Mouse (Mus musculus): ENCODE measurements around the gene Fgd5. TPM values are rescaled to one million over a fixed set of nuclear protein-coding genes. Genes with fewer than 3 reads are reported as not detected.
"Not testable (repeated sequence)": the region's sequence is repeated elsewhere in the genome, so short reads cannot be mapped to it uniquely, and the experiment has no call there.

Fgd5 gene
- polyA plus RNA-seq (2015; fragmentation: Nextera tagmentation; extraction: Ambion mirVana): 6.7 and 7.0 TPM in 2 replicates

- no peak within 1 kb of the TSS for H3K27ac ChIP-seq
- peaks cover 32% of the 10 kb centered on the region for H3K27me3 ChIP-seq (replicated peaks)
- peak within 1 kb of the TSS; percentile 96 for H3K4me2 ChIP-seq (replicated peaks)
- H3K9me3 ChIP-seq: no peaks in the 10 kb centered on the region
- H3K4me1 ChIP-seq (replicated peaks): peaks cover 8% of the 10 kb centered on the region; the same call in 1 of the 2 replicates
- under 1% methylated on average over 61 of the region's 62 CpGs for WGBS
- ATAC-seq: peak; percentile 87
- peak within 1 kb of the TSS; percentile 46 for H3K9ac ChIP-seq
- no peaks in the 10 kb centered on the region for H3K36me3 ChIP-seq
- H3K4me3 ChIP-seq (replicated peaks): peak within 1 kb of the TSS; percentile 49
Observed at GRCm38 (mm10) chr6:91978371-91979300, at the start of gene Fgd5. Gene Fgd5 (plus strand): TSS chr6:91978878.

- Histone ChIP-seq H3K27ac (no peak overlapping the region), H3K4me3 (replicated peaks) (no peak overlapping the region), H3K4me1 (replicated peaks) (no peaks in the 10 kb centered on the region), H3K9me3 (no peaks in the 10 kb centered on the region), H3K27me3 (replicated peaks) (no peaks in the 10 kb centered on the region), H3K36me3 (no peaks in the 10 kb centered on the region), H3K4me2 (replicated peaks) (no peak overlapping the region), H3K9ac (no peak overlapping the region)
- no peak for ATAC-seq
- 60% methylated on average over 5 of the region's 5 CpGs for WGBS
Observed at GRCm38 (mm10) chr6:91931231-91931630, 47.4 kb upstream of the Fgd5 start.

DNA sequence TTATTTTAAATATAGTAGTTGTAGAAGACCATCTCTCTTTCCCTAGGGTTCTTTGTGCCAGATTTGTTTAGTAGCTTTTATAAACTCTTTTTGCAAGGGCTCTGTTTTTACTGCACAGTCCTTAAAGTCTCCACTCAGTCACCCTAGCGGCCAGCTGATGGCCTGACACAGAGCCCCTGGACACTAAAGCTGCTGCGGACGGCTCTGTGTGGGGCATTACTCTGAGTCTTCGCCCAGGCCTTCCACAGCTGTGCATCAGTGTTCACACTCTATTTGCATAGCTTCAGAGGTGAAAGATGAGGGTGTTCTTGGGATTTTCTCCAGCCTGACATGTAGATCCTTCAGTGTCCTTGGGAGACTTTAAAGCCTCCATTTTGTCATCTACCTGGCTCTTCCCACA, 40.2 kb upstream of the Fgd5 start:
- Histone ChIP-seq H3K4me1 (replicated peaks) (no peaks in the 10 kb centered on the region), H3K4me3 (replicated peaks) (no peak overlapping the region), H3K27me3 (replicated peaks) (no peaks in the 10 kb centered on the region), H3K9me3 (no peaks in the 10 kb centered on the region), H3K27ac (no peak overlapping the region), H3K36me3 (no peaks in the 10 kb centered on the region), H3K4me2 (replicated peaks) (no peak overlapping the region), H3K9ac (no peak overlapping the region)
- ATAC-seq: no peak
- 44% methylated on average over 4 of the region's 4 CpGs for WGBS

- H3K36me3 ChIP-seq: no peaks in the 10 kb centered on the region
- H3K4me2 ChIP-seq (replicated peaks): no peak overlapping the region
- no peak overlapping the region for H3K4me3 ChIP-seq (replicated peaks)
- H3K27me3 ChIP-seq (replicated peaks): no peaks in the 10 kb centered on the region
- no peak for ATAC-seq
- no peak overlapping the region for H3K27ac ChIP-seq
- no peaks in the 10 kb centered on the region for H3K9me3 ChIP-seq
- H3K9ac ChIP-seq: no peak overlapping the region
- H3K4me1 ChIP-seq (replicated peaks): no peaks in the 10 kb centered on the region
- WGBS: 68% methylated on average over 2 of the region's 2 CpGs
Observed at GRCm38 (mm10) chr6:91948426-91948825, 30.3 kb upstream of the Fgd5 start.

- not testable (repeated sequence) for H3K9me3 ChIP-seq; H3K4me2 ChIP-seq (replicated peaks); H3K4me1 ChIP-seq (replicated peaks); H3K27ac ChIP-seq; H3K9ac ChIP-seq; H3K4me3 ChIP-seq (replicated peaks); H3K36me3 ChIP-seq; H3K27me3 ChIP-seq (replicated peaks)
- ATAC-seq: peak; percentile 68
- WGBS: 15% methylated on average over 2 of the region's 8 CpGs
Observed at GRCm38 (mm10) chr6:91958015-91958414, 20.7 kb upstream of the Fgd5 start.

- Histone ChIP-seq H3K4me3 (replicated peaks) (no peak overlapping the region), H3K9me3 (no peaks in the 10 kb centered on the region), H3K9ac (no peak overlapping the region), H3K27ac (peak overlapping the region; percentile 42), H3K27me3 (replicated peaks) (no peaks in the 10 kb centered on the region), H3K4me2 (replicated peaks) (peak overlapping the region; percentile 40), H3K4me1 (replicated peaks) (0 out of 2 replicates have a peak, but pooled peaks cover 7% of the 10 kb centered on the region), H3K36me3 (no peaks in the 10 kb centered on the region)
- WGBS: 19% methylated on average over 8 of the region's 8 CpGs
- ATAC-seq: peak; percentile 57
Observed at GRCm38 (mm10) chr6:91960028-91960811, 18.5 kb upstream of the Fgd5 start.

DNA sequence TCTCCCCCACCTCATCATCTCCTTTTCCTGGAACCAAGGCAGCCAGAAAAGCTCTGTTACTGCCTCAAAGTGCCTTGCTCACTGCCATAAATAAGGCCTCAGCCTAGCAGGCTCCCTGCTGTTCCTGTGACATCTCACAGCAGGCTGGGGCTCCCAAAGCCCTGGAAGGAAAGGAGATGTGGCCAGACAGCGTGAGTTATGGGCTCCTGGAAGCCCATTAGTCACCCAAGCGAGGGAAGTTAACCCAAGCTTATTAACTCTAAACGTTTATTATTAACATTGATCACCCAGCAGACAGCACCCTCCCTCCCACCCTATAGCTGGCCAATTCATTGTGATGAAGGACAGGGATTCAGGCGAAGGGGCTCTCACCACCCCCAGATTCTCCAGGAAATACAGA, 15.2 kb upstream of the Fgd5 start:
- Histone ChIP-seq H3K4me2 (replicated peaks) (no peak overlapping the region), H3K9ac (no peak overlapping the region), H3K4me3 (replicated peaks) (no peak overlapping the region), H3K36me3 (no peaks in the 10 kb centered on the region), H3K4me1 (replicated peaks) (0 out of 2 replicates have a peak, but pooled peaks cover 7% of the 10 kb centered on the region), H3K27me3 (replicated peaks) (no peaks in the 10 kb centered on the region), H3K9me3 (no peaks in the 10 kb centered on the region), H3K27ac (no peak overlapping the region)
- peak; percentile 61; the same call in 1 of the 2 replicates for ATAC-seq
- WGBS: 13% methylated on average over 4 of the region's 4 CpGs

DNA sequence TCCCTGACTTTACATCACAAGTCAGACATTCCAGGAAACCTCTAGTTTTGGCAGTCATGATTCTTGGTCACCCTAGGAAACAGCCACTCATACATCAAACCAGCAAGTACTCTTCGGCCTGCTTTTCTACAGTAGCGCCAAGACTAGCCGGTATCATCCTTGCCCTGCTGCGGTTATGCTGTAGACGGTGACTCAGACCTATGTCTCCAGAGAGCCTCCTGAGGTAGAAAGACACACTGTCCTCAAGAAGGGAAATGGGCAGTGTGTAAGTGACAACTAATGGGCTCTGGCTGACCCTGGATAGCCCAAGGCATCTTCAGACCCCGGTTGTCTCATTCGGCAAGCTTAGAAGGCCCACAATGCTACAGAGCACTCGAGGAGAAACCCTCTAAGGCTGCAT, 13.6 kb upstream of the Fgd5 start:
- H3K9ac ChIP-seq: no peak overlapping the region

GRCm38 (mm10) chr6:91966006-91966405, 12.7 kb upstream of the Fgd5 start:
- Histone ChIP-seq H3K36me3 (no peaks in the 10 kb centered on the region), H3K4me2 (replicated peaks) (no peak overlapping the region), H3K9ac (no peak overlapping the region), H3K27me3 (replicated peaks) (no peaks in the 10 kb centered on the region), H3K9me3 (no peaks in the 10 kb centered on the region), H3K4me1 (replicated peaks) (no peaks in the 10 kb centered on the region), H3K27ac (no peak overlapping the region), H3K4me3 (replicated peaks) (no peak overlapping the region)
- no peak for ATAC-seq
- WGBS: 34% methylated on average over 6 of the region's 6 CpGs

More for the DNA sequence above, 13.6 kb upstream of the Fgd5 start:
- Histone ChIP-seq H3K36me3 (no peaks in the 10 kb centered on the region), H3K27me3 (replicated peaks) (no peaks in the 10 kb centered on the region), H3K9me3 (no peaks in the 10 kb centered on the region), H3K4me1 (replicated peaks) (0 out of 2 replicates have a peak, but pooled peaks cover 4% of the 10 kb centered on the region), H3K4me3 (replicated peaks) (no peak overlapping the region), H3K27ac (no peak overlapping the region), H3K4me2 (replicated peaks) (no peak overlapping the region)
- WGBS: 74% methylated on average over 8 of the region's 8 CpGs
- no peak for ATAC-seq

- peak; percentile 65; the same call in 1 of the 2 replicates for ATAC-seq
- Histone ChIP-seq H3K27ac (no peak overlapping the region), H3K27me3 (replicated peaks) (0 out of 2 replicates have a peak, but pooled peaks cover 12% of the 10 kb centered on the region), H3K9me3 (no peaks in the 10 kb centered on the region), H3K4me2 (replicated peaks) (no peak overlapping the region), H3K4me3 (replicated peaks) (no peak overlapping the region), H3K9ac (no peak overlapping the region), H3K36me3 (no peaks in the 10 kb centered on the region), H3K4me1 (replicated peaks) (0 out of 2 replicates have a peak, but pooled peaks cover 11% of the 10 kb centered on the region)
- 38% methylated on average over 9 of the region's 9 CpGs for WGBS
Observed at GRCm38 (mm10) chr6:91972201-91972646, 6.5 kb upstream of the Fgd5 start.

GRCm38 (mm10) chr6:91973972-91974371, 4.7 kb upstream of the Fgd5 start:
- Histone ChIP-seq H3K4me3 (replicated peaks) (no peak overlapping the region), H3K4me1 (replicated peaks) (peaks cover 15% of the 10 kb centered on the region; the same call in 1 of the 2 replicates), H3K36me3 (no peaks in the 10 kb centered on the region), H3K27ac (no peak overlapping the region), H3K4me2 (replicated peaks) (no peak overlapping the region), H3K9me3 (no peaks in the 10 kb centered on the region), H3K9ac (no peak overlapping the region), H3K27me3 (replicated peaks) (peaks cover 14% of the 10 kb centered on the region)
- WGBS: 77% methylated on average over 6 of the region's 6 CpGs
- no peak for ATAC-seq

Data from intestine, embryonic 15.5 days (tissue).